Mouse (Mus musculus) activated CD4-positive, CD25-positive, alpha-beta regulatory T cell, adult 4 months (primary cell): ENCODE results near the gene Ntsr1. TPM values are rescaled to one million over a fixed set of nuclear protein-coding genes. Genes with fewer than 3 reads are reported as not detected.

Experiments
- ATAC-seq: one replicate; pipeline ENCODE4 v1.8.0; 2017
- polyA plus RNA-seq, 2 experiments: library from polyadenylated mRNA; unstranded; fragments of 100-300 nt; shearing (Covaris generic); gene quantifications; one replicate each; pipeline ENCODE4 v1.2.1; 2017

The Ntsr1 gene
- polyA plus RNA-seq, 2 experiments from 2014 or later, result not detected

DNA sequence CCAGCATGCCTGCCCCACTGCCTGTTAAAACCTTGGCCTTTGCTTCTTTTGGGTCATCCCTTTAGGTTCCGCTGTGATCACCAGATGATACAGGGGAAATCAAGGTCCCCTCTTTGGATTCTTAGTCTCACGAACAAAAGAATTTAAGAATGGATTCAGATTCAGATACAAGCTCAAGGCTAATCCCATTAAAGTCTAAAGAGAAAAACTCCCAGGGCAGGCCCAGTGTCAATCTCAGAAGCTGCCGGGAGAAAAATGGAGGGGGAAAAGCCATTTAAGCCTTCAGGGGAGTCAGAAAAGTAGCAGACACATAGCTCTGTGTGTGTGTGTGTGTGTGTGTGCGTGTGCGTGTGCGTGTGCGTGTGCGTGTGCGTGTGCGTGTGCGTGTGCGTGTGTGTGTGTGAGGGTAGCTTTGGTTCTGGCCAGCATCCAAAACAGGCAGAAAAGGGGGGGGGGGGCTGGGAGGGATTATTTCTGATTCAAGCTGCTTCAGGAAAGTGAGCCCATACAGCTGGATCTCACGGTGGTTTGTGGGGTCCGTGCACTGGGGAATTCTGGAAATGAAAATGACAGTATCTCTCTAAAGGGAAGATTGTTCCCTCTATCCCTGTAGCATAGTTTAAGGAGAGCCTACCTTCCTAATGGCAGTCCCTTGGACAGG lies 8.8 kb downstream of the Ntsr1 start:
- ATAC-seq, result no peak

DNA sequence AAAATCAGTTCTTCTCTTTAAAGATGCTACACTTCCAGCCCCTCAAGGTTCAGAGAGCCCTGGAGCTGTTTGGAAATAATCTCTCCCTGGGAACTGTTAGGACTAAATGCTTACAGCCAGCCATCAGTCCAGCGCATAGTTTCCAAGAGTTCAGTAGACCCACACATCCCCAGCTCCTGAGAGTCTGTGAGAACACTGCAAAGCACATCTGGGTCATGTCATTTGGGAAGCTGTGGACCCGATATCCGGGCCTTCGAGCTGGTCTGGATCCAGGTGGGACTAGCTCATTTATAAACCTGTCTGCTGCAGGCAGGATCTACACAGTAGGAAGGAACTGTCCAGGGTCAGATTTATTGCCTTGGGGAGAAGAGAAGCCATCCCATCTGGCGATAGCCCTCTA lies 11.1 kb downstream of the Ntsr1 start:
- ATAC-seq, result no peak

DNA sequence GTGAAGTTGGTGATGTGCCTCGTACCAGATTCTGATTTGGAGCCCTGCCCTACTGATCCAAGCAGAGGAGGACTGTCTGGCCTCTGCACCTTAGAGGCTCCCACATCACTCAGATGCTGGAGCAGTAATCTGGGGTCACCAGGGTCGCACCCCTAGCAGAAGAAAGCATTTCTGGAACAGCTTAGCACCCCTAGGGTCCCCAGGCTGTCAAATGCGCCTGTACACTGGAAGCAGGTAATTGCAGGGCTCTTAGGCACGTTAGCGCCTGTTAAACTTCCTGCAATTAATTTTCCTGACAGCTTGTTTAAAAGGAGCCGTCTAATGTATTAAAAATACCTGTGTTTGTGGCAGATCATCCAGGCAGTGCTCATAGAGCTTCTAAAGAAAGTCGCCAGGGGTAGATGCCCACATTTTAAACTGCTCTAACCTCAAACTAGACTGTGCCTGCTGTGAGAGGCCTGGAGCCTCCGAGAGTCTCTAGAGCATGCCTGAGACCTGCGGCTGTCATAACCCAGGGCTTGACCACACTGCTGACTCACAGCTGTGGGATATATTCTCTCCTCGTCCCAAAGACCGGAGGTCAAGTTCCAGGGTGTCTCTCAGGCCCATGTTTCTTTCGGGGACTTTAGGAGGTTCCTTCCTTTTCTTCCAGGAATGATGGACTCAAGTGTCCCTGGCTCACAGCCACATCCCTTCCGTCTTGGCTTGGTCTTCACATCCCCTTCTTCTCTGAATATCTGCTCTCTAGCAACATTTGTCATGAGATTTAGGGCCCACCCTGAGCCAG lies 12.3 kb downstream of the Ntsr1 start:
- ATAC-seq, result no peak

DNA sequence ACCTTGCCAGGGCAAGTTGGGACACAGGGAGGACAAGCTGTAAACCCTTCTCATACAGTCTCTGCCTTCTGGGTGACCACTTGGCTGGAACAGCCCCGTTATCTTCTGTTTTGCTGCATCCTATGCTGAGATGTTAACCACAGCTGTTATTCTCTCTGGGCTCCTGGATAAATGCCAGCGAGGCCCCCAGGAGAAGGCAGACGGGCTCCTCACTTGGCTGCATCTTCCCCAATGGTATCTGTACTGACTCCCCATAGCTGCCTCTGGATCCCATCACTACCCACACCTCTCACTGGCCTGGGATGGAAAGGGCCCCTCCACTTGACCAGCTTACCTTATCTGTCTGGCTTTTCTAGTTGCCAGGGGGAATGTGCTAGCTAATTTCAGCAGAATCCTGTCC lies 13.2 kb downstream of the Ntsr1 start:
- ATAC-seq, result no peak

DNA sequence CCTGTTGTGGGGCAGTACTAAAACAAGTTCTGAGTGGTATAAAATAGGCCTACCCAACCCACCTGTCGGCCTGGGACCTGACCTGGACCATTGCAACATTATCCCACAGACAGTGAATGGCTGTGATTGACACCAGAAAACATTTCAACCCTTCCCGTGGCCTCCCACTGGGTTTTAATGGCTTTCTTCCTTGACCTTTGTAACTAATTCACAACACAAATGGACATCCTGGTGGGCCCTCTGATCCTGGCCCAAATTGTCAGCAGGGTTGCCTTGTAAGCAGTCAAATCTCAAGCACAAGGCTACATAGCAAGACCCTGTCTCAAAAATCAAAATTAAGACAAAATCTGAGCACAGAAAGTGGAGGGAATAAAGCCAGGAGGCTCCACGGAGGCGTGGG lies 14.1 kb downstream of the Ntsr1 start:
- ATAC-seq, result no peak

DNA sequence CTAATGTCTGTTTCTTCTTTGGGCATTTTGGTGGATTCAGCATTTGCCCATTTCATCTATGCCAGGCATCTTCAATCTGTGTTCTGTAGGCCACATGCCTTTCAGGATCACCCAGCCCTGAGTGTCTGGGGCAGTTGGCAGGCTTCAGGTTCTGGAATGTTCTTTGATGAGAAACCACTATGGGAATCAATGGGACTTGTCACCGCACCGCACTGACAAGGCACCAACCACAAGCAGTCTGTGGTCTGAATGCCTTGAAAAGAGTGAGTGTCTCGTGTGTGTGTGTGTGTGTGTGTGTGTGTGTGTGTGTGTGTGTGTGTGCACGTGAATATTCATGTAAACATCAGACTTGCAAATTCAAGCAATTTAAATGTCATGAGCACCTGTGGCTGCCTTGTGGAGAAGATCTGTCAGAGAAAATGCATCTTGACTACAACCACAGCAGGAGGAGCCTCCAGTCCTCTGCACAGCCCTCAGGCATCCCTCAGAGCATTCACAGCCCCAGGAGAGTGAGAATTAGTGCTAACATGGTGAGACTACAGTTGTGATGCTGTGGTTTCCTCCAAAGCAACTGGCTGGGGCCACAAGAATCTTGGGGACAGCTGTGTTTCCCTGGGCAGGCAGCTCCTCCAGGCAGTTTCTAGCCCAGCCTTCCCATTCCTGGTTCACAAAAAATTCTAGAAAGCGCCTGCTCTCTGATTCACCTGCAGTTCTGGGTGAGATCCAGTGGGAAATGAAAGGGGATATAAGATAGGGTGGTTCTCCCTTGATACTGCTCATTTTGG lies 21.9 kb downstream of the Ntsr1 start:
- no peak for ATAC-seq

DNA sequence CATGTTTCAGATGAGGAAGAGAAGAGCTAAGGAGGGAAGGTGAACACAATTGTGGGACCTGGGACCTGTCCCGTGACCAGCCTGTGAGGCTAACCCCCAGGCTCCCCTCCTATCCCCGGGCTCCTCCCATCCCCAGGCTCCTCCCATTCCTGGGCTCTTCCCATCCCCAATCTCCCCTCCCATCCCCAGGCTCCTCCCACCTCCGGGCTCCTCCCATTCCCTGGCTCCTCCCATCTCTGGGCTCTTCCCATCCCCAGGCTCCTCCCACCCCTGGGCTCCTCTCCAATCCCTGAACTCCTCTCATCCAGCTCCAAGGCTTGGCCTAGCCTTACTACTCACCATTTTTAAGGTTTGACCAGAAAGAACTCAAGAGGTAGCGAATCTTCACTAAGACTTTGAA lies 23.0 kb downstream of the Ntsr1 start:
- ATAC-seq, result no peak

DNA sequence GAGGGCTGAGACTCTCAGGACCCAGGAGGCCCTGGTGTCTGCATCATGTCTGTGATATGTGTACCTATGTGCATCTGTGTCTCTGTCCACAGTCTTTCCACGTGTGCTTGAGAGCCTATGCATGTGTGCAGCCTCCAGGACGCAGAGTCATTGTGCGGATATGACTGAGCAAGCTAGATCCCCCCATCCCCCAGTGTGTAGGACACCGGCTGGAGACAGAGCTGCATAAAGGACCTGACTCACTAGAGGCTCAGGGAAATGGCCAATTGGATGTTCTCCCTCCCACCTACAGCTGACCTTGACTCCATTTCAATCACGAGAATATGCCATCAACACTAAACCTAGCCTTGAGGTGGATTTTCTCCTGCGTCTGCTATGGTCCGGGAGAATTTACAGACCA lies 27.7 kb downstream of the Ntsr1 start:
- no peak for ATAC-seq

DNA sequence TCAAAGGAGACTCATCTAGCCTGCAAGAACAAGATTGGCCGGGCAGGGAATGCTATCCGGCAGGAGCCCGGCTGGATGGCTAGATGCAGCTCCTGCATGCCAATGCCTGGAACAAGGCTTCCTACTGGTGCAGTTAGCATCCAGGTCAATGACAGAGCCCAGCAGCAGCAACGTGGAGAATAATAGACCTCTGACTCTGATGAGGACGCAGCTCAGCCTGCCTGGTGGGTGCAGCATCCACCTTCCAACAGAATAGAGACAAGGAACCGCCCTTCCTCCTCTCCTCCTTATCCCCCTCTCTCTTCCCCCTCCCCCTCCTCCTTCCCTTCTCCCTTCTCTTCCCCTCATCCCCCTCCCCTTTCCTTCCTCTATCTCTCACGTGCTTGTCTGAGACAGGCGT lies 28.1 kb downstream of the Ntsr1 start:
- no peak for ATAC-seq

DNA sequence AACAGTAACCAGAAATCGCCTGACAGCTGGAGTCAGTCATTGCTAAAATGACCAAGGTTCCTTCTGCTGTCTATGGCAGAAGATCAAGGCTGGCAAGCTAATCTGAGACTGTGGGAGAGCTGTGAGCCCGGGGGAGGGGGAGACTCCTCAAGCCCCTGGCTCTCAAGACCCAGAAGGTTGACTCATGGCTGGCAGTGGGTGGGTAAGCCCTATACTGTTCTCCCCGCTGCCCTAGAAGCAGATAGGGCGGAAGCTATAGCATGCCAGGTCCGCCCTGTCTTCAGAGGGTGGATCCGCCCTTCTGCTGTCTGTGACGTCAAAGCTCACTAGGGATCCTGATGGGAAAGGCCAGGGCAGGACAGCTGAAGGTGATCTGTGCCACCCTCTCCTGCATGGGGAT lies 30.4 kb downstream of the Ntsr1 start:
- no peak for ATAC-seq

DNA sequence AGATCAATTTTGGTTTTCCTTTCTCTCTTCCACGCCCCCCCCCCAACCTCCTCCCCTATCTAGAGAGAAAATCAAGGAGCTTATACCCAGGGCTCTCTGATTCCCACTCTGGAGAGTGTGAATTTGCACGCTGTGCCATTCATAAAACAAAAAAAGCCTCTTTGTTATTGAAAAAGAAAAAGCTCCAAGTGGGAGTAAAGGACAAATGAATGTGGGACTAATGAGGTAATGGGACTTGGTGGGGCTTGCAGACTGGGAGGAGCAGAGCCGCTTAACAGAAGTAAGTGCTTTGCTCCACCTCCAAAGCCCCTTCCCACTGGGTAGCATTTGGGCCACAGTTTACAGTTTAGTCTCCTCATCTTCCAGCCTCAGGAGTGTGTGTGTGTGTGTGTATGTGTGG lies 30.8 kb downstream of the Ntsr1 start:
- no peak for ATAC-seq

DNA sequence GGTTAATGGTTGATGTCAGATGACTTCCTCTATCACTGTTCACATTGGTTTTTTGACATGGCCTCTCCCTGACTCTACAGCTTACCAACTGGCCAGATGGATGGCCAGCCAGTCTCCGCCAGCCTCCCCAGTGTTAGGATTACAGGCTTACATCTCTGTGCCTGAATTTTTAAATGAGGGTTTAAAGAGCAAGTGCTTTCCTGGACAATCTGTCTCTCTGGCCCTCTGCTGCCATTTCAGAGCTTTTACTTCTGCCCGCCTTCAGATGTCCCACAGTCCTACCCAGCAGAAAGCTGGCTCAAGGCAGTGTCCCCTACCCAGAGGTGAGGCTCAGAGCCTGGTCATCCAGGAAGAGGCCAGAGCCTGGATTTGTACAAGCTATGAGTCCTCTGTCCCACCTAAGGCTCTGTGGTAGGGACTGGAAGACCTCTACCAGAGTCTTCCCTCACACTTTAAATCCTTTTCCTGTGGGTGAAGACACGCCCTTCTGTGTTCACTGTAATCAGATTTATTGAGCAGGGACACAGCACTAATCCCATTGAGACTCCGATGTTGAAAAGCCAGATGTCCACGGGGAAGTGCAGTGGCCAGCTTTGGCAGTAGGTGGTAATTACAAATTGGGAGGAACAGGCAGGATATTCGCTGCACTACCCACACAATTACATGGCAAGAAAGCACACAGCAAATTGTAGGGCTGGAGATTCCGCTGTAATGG lies 32.1 kb downstream of the Ntsr1 start:
- no peak for ATAC-seq

DNA sequence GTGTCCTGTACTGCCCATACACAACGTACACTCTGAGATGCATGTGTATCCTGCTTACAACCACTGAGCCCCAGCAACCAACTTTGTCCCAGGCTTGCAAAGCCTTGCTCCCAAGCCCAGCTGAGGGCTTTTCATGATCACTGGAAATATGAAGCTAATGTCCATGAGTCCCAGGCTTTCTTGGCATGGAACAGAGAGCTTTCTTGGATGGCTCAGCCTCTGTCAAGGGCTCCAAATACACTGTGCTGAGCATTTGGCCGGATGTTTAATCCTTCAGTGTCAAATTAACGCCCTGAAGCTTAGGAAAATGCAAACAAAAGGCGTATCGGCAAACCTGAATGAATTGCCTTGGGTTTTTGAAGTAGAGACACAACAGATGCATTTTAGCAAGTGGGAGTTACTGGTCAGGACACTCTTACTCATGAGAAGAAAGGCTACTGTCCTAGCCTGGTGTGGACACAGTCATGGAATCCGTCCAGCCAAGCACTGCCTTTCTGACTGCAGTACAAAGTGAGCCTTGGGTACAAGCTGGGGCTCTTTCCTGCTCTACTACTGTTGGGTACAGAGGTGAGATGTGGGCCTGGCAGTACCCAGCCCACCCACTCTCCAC lies 32.7 kb downstream of the Ntsr1 start:
- ATAC-seq, result no peak

DNA sequence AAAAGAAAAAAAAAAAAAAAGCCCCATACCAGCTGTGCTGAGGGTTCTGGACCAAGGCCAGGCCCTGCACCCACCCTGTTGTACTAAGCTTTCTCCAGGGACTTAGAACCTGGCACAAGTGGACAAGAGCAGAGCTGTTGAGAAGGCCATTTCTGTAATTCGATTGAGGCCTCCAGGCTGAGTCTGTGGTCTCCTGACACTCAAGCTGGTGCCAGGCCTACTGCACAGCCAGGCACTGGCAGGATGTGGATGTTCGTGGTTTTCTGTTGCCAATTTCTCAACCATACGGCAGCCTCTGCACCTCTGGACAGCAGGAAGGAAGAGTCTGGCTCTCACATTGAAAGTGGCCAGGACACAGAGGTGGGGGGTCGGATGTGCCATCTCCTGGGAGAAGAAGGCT lies 33.5 kb downstream of the Ntsr1 start:
- no peak for ATAC-seq

DNA sequence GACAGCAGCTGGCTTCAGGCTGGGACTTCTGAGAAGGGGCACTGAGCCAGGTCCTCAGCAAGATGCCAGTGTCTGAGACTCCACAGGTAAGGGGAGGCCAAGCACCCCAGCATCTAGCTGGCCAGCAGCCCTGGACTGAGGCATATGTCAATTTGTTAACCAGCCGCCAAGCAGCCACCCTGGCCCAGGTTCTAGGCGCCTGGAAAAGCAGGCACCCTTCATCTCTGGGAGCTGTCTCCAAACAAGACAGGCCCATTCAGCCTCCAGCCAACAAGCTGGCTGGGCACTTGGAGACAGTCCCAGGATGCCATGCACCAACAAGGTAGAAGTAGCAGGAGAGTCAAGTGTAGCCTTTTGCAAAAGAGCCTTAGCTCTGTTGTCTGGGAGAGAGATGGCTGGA lies 43.9 kb downstream of the Ntsr1 start:
- ATAC-seq, result no peak

DNA sequence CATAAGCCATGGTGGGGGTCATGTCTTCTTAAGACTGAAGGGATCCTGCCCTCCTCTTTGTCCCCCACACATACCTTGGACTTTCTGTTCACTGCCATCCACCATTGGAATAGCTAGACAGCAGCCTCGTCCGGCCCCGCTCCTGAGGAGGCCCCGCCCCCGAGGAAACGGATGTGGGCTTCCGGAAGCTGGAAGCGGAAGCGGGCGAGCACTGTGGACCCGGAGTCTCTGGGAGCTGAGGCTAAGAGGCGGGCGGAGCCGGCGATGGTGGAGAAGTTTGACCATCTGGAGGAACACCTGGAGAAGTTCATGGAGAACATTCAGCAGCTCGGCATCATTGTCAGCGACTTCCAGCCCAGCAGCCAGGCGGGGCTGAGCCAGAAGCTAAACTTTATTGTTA lies 45.3 kb downstream of the Ntsr1 start:
- ATAC-seq, result no peak

DNA sequence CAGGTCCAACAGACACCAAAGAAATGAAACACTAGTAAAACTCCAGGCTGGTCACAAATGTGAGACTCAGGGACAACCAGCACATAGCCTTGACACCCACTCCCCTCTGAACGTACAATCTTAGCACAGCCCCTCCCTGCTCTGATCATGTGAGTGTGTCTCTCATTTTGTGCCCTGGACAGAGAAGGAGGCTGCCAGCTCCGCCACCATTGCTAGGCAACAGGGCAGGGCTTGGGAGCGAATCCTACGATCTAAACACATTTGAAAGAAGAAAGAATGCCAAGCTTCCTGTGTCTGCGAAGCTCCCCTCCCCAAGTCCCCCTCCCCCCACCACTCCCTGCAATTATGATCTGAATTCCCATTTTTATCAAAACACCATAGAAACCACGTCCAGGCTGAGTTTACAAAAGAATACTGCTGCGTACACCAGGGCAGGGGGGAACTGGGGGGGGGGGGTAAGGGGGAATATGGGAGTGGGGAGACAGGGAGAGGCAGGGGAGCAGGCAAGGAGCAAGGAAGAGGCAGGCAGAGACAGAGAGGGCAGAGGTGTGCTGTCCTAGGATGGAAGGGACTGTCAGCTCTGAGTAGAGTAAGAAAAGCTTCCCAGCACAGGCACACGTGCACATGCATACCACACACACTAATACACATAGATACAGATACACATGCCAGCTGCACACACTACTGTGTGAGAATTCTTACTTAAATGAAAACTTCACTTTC lies 47.8 kb downstream of the Ntsr1 start:
- ATAC-seq, result no peak

DNA sequence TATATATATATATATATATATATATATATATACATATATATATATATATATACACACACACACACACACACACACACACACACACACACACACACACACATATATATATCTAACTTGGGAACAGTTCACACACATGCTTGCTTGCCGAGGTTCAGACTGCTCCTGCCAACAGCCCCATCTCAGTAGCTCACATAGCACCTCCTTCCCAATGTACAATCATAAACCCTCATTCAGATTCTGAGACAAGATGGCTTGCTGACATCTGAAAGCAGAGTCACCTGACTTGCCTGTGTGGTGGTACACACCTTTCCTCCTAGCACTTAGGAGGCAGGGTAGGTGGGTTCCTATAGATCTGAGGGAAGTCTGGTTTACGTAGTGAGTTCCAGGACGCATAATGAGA lies 52.6 kb downstream of the Ntsr1 start:
- no peak for ATAC-seq

DNA sequence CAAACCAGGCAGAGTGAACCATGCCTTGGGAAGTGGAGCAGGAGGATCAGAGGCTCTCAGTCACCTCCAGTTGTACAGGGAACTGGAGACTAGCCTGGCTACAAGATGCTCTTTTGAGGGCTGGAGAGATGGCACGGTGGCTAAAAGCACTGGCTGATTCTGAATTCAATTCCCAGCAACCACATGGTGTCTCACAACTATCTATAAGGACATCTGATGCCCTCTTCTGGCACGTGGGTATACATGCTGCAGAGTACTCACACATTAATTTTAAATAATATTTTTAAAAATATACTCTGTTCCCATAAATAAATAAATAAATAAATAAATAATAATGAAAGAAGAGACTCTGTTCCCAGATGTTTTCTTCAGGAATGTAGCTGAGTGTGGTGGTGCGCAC lies 55.4 kb downstream of the Ntsr1 start:
- ATAC-seq, result no peak

DNA sequence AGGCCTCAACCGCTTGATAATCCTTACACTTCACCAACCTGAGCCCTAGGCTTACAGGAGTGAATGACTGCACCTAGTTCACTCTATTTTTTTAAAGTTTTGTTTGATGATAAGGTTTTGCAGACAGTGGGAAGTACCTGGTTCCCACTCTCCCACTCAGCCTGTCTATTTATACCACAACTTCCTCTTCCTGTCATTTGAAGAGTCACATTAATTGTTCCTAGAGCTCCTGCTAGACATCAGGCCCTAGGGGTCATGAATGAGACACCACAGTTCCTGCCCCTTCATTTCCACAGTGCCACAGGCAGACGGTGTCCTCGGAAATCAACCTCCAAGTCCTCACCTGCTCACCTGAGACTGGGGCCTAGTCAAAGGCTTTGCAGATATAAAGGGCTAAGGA lies 56.7 kb downstream of the Ntsr1 start:
- no peak for ATAC-seq

DNA sequence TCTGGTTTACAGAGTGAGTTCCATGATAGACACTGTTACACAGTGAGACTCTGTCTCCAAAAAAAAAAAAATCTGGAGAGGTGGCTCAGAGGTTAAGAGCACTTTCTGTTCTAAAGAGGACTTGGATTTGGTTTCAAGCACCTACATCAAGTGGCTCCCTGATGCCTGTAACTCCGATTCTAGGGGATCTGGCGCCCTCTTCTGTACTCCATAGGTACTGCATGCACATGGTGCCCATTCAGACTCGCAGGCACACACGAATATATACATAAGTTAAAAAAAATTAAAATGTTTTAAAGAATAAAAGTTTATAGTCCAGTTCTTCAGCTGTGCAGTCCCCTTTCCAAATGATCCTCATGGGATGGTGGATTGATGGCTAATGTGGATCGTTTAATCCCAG lies 60.5 kb downstream of the Ntsr1 start:
- ATAC-seq, result no peak

DNA sequence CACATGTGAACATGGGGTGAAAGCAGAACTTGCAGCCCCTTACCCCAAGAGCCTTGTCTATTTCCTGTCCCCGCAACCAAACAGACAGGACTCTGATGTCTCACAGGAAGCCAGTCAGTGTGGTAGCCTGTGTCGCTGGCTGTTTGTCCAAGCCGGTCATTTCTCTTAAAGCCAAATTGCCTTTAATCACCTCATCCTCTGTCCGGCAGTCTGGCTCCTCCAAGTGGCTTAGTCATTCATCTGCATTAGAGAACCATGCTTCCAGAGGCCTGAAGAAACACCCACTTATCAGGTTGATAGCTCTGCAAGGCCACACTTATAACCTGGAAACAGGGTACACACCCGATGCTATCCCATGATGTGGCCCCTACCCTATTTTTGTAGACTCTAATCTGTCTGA lies 62.4 kb downstream of the Ntsr1 start:
- ATAC-seq, result no peak
